In genomic region chr2:44389556-44389955, GRCm38 (mm10) we compare ENCODE assay signal across 31 mouse cellular contexts.
"Had no signal": no experiment of that assay in that cellular context is flagged by ENCODE, and none has a peak within 500 bp of the region (broad histone marks: within the 10 kb centered on the region; RNA-seq: fewer than 3 reads in every experiment).

No protein-coding gene starts in this region.

- ATAC-seq: liver, embryonic 12.5 days; liver, postnatal 0 days; lung, postnatal 0 days; midbrain, embryonic 13.5 days; midbrain, embryonic 15.5 days; midbrain, embryonic 16.5 days had no signal

- H3K27ac ChIP-seq: limb, embryonic 10.5 days; limb, embryonic 12.5 days; limb, embryonic 13.5 days; limb, embryonic 15.5 days; liver, embryonic 12.5 days; liver, embryonic 13.5 days; liver, embryonic 14.5 days; liver, embryonic 15.5 days; lung, embryonic 15.5 days; macrophage; midbrain, embryonic 10.5 days; midbrain, embryonic 12.5 days; midbrain, embryonic 13.5 days; midbrain, embryonic 15.5 days had no signal

- H3K9me3 ChIP-seq: limb, embryonic 10.5 days; limb, embryonic 12.5 days; limb, embryonic 13.5 days; limb, embryonic 15.5 days; liver, embryonic 12.5 days; liver, embryonic 13.5 days; liver, embryonic 15.5 days; lung, embryonic 15.5 days; megakaryocyte, embryonic 14.5 days; midbrain, embryonic 10.5 days; midbrain, embryonic 12.5 days; midbrain, embryonic 13.5 days; midbrain, embryonic 15.5 days had no signal

- DNase-seq: left cerebral cortex, postnatal 4 days; liver; liver, embryonic 13.5 days; liver, postnatal 0 days; lung, adult 18-20 months; lung, adult 2 months; lung, embryonic 14.5 days; lung, postnatal 10 days; lung, postnatal 14 days; lung, postnatal 36 days; lung, postnatal 4 days; midbrain, embryonic 14.5 days had no signal

- H3K4me2 ChIP-seq: limb, embryonic 12.5 days; limb, embryonic 13.5 days; limb, embryonic 15.5 days; liver, embryonic 11.5 days; liver, embryonic 12.5 days; liver, embryonic 13.5 days; liver, embryonic 15.5 days; lung, embryonic 14.5 days; lung, embryonic 15.5 days; midbrain, embryonic 11.5 days; midbrain, embryonic 12.5 days; midbrain, embryonic 13.5 days; midbrain, embryonic 15.5 days had no signal

- H3K27me3 ChIP-seq: limb, embryonic 12.5 days; limb, embryonic 13.5 days; limb, embryonic 15.5 days; liver, embryonic 12.5 days; liver, embryonic 13.5 days; liver, embryonic 15.5 days; lung, embryonic 15.5 days; megakaryocyte, embryonic 14.5 days; midbrain, embryonic 12.5 days; midbrain, embryonic 15.5 days had no signal

- H3K4me1 ChIP-seq: limb, embryonic 15.5 days; liver, embryonic 12.5 days; liver, embryonic 13.5 days; liver, embryonic 15.5 days; megakaryocyte, embryonic 14.5 days; midbrain, embryonic 12.5 days had no signal

- H3K4me3 ChIP-seq: limb, embryonic 10.5 days; limb, embryonic 12.5 days; limb, embryonic 13.5 days; limb, embryonic 15.5 days; liver, embryonic 12.5 days; liver, embryonic 13.5 days; liver, embryonic 15.5 days; lung, embryonic 15.5 days; megakaryocyte, embryonic 14.5 days; midbrain, embryonic 10.5 days; midbrain, embryonic 12.5 days; midbrain, embryonic 13.5 days; midbrain, embryonic 15.5 days; myocyte had no signal

- H3K36me3 ChIP-seq: limb, embryonic 10.5 days; limb, embryonic 12.5 days; limb, embryonic 13.5 days; limb, embryonic 15.5 days; liver, embryonic 12.5 days; liver, embryonic 13.5 days; liver, embryonic 15.5 days; lung, embryonic 15.5 days; midbrain, embryonic 10.5 days; midbrain, embryonic 12.5 days; midbrain, embryonic 13.5 days; midbrain, embryonic 15.5 days had no signal

- H3K9ac ChIP-seq: limb, embryonic 12.5 days; limb, embryonic 13.5 days; limb, embryonic 15.5 days; liver, embryonic 12.5 days; liver, embryonic 13.5 days; liver, embryonic 14.5 days; liver, embryonic 15.5 days; liver, postnatal 0 days; lung, embryonic 14.5 days; lung, embryonic 15.5 days; midbrain, embryonic 12.5 days; midbrain, embryonic 13.5 days; midbrain, embryonic 15.5 days had no signal
